8 mouse cellular contexts compared by ENCODE assay signal in genomic region chr14:55672741-55673060, GRCm38 (mm10). TPM values are rescaled to one million over a fixed set of nuclear protein-coding genes. Genes with fewer than 3 reads are reported as not detected.
DNase-seq lines count a peak whose midpoint lies in the region; ATAC-seq and TF ChIP-seq lines count a peak whose summit lies in the region.

No protein-coding gene starts in this region.

- peak overlapping the region; percentile 91 for H3K9ac ChIP-seq in heart, embryonic 13.5 days
- peak overlapping the region; percentile 47 for H3K9ac ChIP-seq in forebrain, embryonic 15.5 days (replicated peaks)
- peak overlapping the region; percentile 76 for H3K9ac ChIP-seq in liver, embryonic 15.5 days

- no peaks in the 10 kb centered on the region for H3K27me3 ChIP-seq in heart, embryonic 13.5 days (replicated peaks)
- no peaks in the 10 kb centered on the region for H3K27me3 ChIP-seq in E14TG2a.4 (ENCODE audit: insufficient read depth, low read length)
- no peaks in the 10 kb centered on the region for H3K27me3 ChIP-seq in forebrain, embryonic 15.5 days
- H3K27me3 ChIP-seq in liver, embryonic 15.5 days, result no peaks in the 10 kb centered on the region

- peaks cover 44% of the 10 kb centered on the region for H3K36me3 ChIP-seq in heart, embryonic 13.5 days
- H3K36me3 ChIP-seq in E14TG2a.4 (ENCODE audit: insufficient read depth, low read length), result peaks cover 58% of the 10 kb centered on the region
- peaks cover 27% of the 10 kb centered on the region for H3K36me3 ChIP-seq in forebrain, embryonic 15.5 days
- H3K36me3 ChIP-seq in liver, embryonic 15.5 days (replicated peaks), result peaks cover 35% of the 10 kb centered on the region

- TF ChIP-seq CTCF in E14TG2a.4 (conservative IDR thresholded peaks at IDR 0.05; ENCODE audit: low read length), result no peak

- peak overlapping the region; percentile 83; the same call in 1 of the 2 replicates for H3K27ac ChIP-seq in heart, embryonic 13.5 days (replicated peaks)
- H3K27ac ChIP-seq in forebrain, embryonic 15.5 days (replicated peaks), result no peak overlapping the region
- peak overlapping the region; percentile 88 for H3K27ac ChIP-seq in liver, embryonic 15.5 days (replicated peaks)

- 68% methylated on average over 7 of the region's 7 CpGs for WGBS in heart, embryonic 13.5 days
- 79% methylated on average over 7 of the region's 7 CpGs for WGBS in forebrain, embryonic 15.5 days
- WGBS in liver, embryonic 15.5 days (ENCODE audit: insufficient replicate concordance), result 56% methylated on average over 7 of the region's 7 CpGs

- H3K9me3 ChIP-seq in heart, embryonic 13.5 days, result no peaks in the 10 kb centered on the region
- H3K9me3 ChIP-seq in E14TG2a.4 (ENCODE audit: low read length), result no peaks in the 10 kb centered on the region
- no peaks in the 10 kb centered on the region for H3K9me3 ChIP-seq in forebrain, embryonic 15.5 days
- H3K9me3 ChIP-seq in liver, embryonic 15.5 days (replicated peaks), result no peaks in the 10 kb centered on the region

- intact Hi-C loops in heart, postnatal 25 days (cut with DNase I), result loop anchor here (5.0 kb wide), 1 partner anchor 35 kb away; the partner anchor contains the start of genes Gm49378 and Ipo4
- intact Hi-C loops in left cerebral cortex, postnatal 25 days (cut with DNase I), result loop anchor here (10.0 kb wide), 1 partner anchor 222 kb away; no protein-coding TSS in a partner anchor

- H3K4me2 ChIP-seq in heart, embryonic 13.5 days, result peak overlapping the region; percentile 88
- peak overlapping the region; percentile 55 for H3K4me2 ChIP-seq in forebrain, embryonic 15.5 days (replicated peaks)
- peak overlapping the region; percentile 75 for H3K4me2 ChIP-seq in liver, embryonic 15.5 days

- peak overlapping the region; percentile 83 for H3K4me3 ChIP-seq in heart, embryonic 13.5 days
- peak overlapping the region; percentile 94 for H3K4me3 ChIP-seq in E14TG2a.4 (replicated peaks; ENCODE audit: low read length)
- H3K4me3 ChIP-seq in forebrain, embryonic 15.5 days, result peak overlapping the region; percentile 70
- peak overlapping the region; percentile 79 for H3K4me3 ChIP-seq in liver, embryonic 15.5 days (replicated peaks)

- peaks cover 22% of the 10 kb centered on the region for H3K4me1 ChIP-seq in heart, embryonic 13.5 days
- H3K4me1 ChIP-seq in E14TG2a.4 (replicated peaks; ENCODE audit: low read depth, low read length), result peaks cover 38% of the 10 kb centered on the region
- peaks cover 34% of the 10 kb centered on the region for H3K4me1 ChIP-seq in forebrain, embryonic 15.5 days
- peaks cover 32% of the 10 kb centered on the region for H3K4me1 ChIP-seq in liver, embryonic 15.5 days (replicated peaks)

- ATAC-seq in heart, embryonic 13.5 days (ENCODE audit: extremely low read depth, insufficient number of reproducible peaks, low FRiP score, low TSS enrichment), result no peak
- ATAC-seq in forebrain, embryonic 15.5 days (replicated peaks), result no peak
- no peak for ATAC-seq in liver, embryonic 15.5 days (ENCODE audit: insufficient read depth)

- DNase-seq in heart, postnatal 25 days (ENCODE audit: low spot score), result no peak
- DNase-seq in adrenal gland, postnatal 14 days, result no peak
- no peak for DNase-seq in left cerebral cortex, postnatal 25 days (ENCODE audit: low spot score in 2 of 2)
- no peak for DNase-seq in layer of hippocampus, adult 9-10 months (ENCODE audit: low spot score)

RNA-seq across cellular contexts. Expression of gene Nedd8, which starts 0.8 kb away (rescaled TPM):
- 471 and 507 TPM in 2 replicates for polyA plus RNA-seq in heart, embryonic 13.5 days (2015; fragmentation: Nextera tagmentation; extraction: Ambion mirVana)
- total RNA-seq in heart, postnatal 25 days (2021), result 100 to 1,000 TPM; 252 to 263 TPM
- polyA plus RNA-seq in forebrain, embryonic 15.5 days (2015; fragmentation: Nextera tagmentation; extraction: Ambion mirVana), result 563 and 611 TPM in 2 replicates
- 218 and 233 TPM in 2 replicates for polyA plus RNA-seq in liver, embryonic 15.5 days (2015; fragmentation: Nextera tagmentation; extraction: Ambion mirVana)
- 297 and 307 TPM in 2 replicates for total RNA-seq in adrenal gland, postnatal 14 days (2021)
- 100 to 1,000 TPM; 325 to 348 TPM for total RNA-seq in left cerebral cortex, postnatal 25 days (2021)

RNA-seq across cellular contexts. Expression of gene Gmpr2, which starts 1.0 kb away (rescaled TPM):
- polyA plus RNA-seq in heart, embryonic 13.5 days (2015; fragmentation: Nextera tagmentation; extraction: Ambion mirVana), result 39.3 and 47.4 TPM in 2 replicates
- total RNA-seq in heart, postnatal 25 days (2021), result 10 to 100 TPM in 1 of 2 experiments, 1 to 10 TPM in 1; 8.9 to 11.2 TPM
- polyA plus RNA-seq in forebrain, embryonic 15.5 days (2015; fragmentation: Nextera tagmentation; extraction: Ambion mirVana), result 56.7 and 62.2 TPM in 2 replicates
- polyA plus RNA-seq in liver, embryonic 15.5 days (2015; fragmentation: Nextera tagmentation; extraction: Ambion mirVana), result 21.2 and 25.6 TPM in 2 replicates
- 24.0 and 25.8 TPM in 2 replicates for total RNA-seq in adrenal gland, postnatal 14 days (2021)
- 10 to 100 TPM; 22.1 to 24.8 TPM for total RNA-seq in left cerebral cortex, postnatal 25 days (2021)

RNA-seq across cellular contexts. Expression of gene Tinf2, which starts 8.9 kb away (rescaled TPM):
- polyA plus RNA-seq in heart, embryonic 13.5 days (2015; fragmentation: Nextera tagmentation; extraction: Ambion mirVana), result 30.9 and 32.1 TPM in 2 replicates
- 10 to 100 TPM; 10.0 to 10.7 TPM for total RNA-seq in heart, postnatal 25 days (2021)
- 32.9 and 36.2 TPM in 2 replicates for polyA plus RNA-seq in forebrain, embryonic 15.5 days (2015; fragmentation: Nextera tagmentation; extraction: Ambion mirVana)
- polyA plus RNA-seq in liver, embryonic 15.5 days (2015; fragmentation: Nextera tagmentation; extraction: Ambion mirVana), result 21.0 and 22.4 TPM in 2 replicates
- total RNA-seq in adrenal gland, postnatal 14 days (2021), result 26.1 and 27.4 TPM in 2 replicates
- 10 to 100 TPM; 12.9 to 14.8 TPM for total RNA-seq in left cerebral cortex, postnatal 25 days (2021)

RNA-seq across cellular contexts. Expression of gene Mdp1, which starts 12.4 kb away (rescaled TPM):
- polyA plus RNA-seq in heart, embryonic 13.5 days (2015; fragmentation: Nextera tagmentation; extraction: Ambion mirVana), result 74.3 and 83.3 TPM in 2 replicates
- 10 to 100 TPM; 53.0 to 53.4 TPM for total RNA-seq in heart, postnatal 25 days (2021)
- 66.0 and 68.5 TPM in 2 replicates for polyA plus RNA-seq in forebrain, embryonic 15.5 days (2015; fragmentation: Nextera tagmentation; extraction: Ambion mirVana)
- polyA plus RNA-seq in liver, embryonic 15.5 days (2015; fragmentation: Nextera tagmentation; extraction: Ambion mirVana), result 18.4 and 18.5 TPM in 2 replicates
- 50.4 and 60.3 TPM in 2 replicates for total RNA-seq in adrenal gland, postnatal 14 days (2021)
- 10 to 100 TPM; 36.9 to 40.1 TPM for total RNA-seq in left cerebral cortex, postnatal 25 days (2021)

RNA-seq across cellular contexts. Expression of gene Tssk4, which starts 22.7 kb away (rescaled TPM):
- 0.43 and 0.53 TPM in 2 replicates for polyA plus RNA-seq in heart, embryonic 13.5 days (2015; fragmentation: Nextera tagmentation; extraction: Ambion mirVana)
- under 1 TPM; 0.56 to 0.60 TPM for total RNA-seq in heart, postnatal 25 days (2021)
- 0.38 and 0.53 TPM in 2 replicates for polyA plus RNA-seq in forebrain, embryonic 15.5 days (2015; fragmentation: Nextera tagmentation; extraction: Ambion mirVana)
- 0.09 TPM in 1 of 2 replicates, not detected in the other for polyA plus RNA-seq in liver, embryonic 15.5 days (2015; fragmentation: Nextera tagmentation; extraction: Ambion mirVana)
- 1.9 and 3.1 TPM in 2 replicates for total RNA-seq in adrenal gland, postnatal 14 days (2021)
- total RNA-seq in left cerebral cortex, postnatal 25 days (2021), result 1 to 10 TPM in 1 of 2 experiments, under 1 TPM in 1; 0.30 to 1.1 TPM
